Mouse (Mus musculus) ovary, postnatal 14 days (tissue): Measurements from ENCODE around the gene Olfr1420.
A peak's percentile ranks its signal among the peaks of the same experiment; 100 is the strongest.
"Not testable (repeated sequence)": the region's sequence is repeated elsewhere in the genome, so short reads cannot be mapped to it uniquely, and the experiment has no call there.

ENCODE experiments used
- DNase-seq: peaks from one replicate; pipeline ENCODE4 v3.0.0; 2022; ENCODE audit warnings: low spot score

Gene Olfr1420

DNA sequence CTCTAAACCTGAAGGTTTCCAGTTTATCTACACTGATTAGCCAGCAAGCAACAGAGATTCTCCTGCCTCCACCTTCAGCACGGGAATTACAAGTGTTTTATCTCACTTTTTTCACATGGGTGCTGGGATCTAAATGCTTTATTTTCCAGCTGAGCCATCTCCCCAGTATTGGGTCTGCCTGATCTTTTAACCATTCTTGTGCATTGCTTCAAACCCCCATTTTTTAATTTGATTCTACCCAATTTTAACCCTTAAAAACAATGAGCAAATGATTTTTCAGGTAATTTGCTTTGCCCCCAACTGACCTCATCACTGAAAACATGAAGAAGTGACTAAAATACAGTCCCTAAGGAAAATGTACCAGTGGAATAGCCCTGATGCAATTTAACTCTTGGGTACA, at the start of gene Olfr1420:
Gene Olfr1420, plus strand, starts transcription at position 301 of the 400 bp plus-strand sequence.
- DNase-seq: no peak

DNA sequence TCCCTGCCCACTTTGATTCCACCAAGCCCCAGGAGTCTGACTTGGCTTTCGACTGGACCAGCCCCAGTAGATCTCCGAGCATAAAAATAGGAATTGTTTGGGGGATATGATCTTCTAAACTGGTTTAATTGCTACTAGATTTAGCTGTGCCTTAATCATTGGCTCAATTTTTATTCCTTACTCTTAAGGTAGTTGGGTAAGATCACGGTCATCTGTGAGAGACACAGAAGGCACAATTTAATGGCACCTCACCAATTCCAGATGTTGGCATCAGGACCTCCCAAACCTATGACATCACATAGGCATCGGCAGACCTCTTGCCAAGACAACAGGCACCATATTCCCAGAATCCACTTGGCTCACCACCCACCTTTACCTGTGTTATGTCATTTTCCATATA, 47.2 kb upstream of the Olfr1420 start, which contains the start of gene Olfr1417:
Gene Olfr1417, minus strand, starts transcription at position 101 of the 400 bp plus-strand sequence.
- no peak for DNase-seq

DNA sequence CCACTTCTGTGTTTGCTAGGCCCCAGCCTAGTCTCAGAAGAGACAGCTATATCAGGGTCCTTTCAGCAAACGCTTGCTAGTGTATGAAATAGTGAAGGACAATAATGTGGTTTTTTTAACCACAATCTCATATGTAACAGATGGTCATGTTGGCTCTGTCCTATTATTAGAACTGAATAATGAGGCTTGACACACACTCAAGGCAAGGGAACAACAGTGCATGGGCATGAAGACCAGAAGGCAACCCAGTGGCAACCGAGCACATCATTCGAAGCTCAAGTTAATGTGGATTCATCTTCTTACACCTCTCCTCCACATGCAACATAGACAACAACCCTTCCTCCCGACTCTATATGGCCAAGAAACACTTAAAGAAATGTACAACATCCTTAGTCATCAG, 40.0 kb upstream of the Olfr1420 start:
- no peak for DNase-seq

DNA sequence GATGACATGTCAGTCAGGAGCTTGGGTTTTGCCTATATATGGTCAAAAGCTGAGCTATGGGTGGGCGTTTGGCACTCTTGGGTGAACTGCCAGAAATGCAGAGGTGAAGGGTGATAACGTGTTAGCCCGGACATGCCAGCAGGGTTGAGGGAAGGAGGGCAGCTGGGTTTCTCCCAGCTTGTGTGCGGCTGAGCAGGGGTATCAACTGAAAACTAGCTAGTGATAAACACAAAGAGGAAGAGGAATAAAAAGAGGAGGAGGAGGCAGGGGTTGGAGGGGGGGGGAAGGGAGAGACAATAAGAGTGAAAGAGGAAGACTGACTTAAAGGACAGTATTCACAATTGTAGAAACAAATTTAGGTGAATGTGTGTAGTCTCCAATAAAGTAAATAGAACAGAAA, 33.7 kb upstream of the Olfr1420 start:
- no peak for DNase-seq

DNA sequence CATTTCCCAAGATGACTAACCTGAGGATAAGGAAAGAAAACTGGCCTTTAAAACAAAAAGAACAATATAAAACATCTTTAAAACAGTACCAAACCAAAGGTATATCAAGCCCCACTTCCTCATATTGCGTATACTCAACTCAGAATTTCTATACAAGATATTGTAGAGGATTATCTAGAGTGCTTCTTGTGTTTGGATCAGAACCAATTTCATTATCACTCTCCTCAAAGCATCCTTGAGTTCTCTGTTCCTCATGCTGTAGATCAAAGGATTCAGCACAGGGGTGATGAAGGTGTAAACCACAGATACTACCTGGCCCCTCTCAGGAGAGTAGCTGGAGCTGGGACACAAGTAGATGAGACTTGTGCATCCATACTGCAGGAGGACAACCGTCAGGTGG, 31.5 kb upstream of the Olfr1420 start:
- no peak for DNase-seq

DNA sequence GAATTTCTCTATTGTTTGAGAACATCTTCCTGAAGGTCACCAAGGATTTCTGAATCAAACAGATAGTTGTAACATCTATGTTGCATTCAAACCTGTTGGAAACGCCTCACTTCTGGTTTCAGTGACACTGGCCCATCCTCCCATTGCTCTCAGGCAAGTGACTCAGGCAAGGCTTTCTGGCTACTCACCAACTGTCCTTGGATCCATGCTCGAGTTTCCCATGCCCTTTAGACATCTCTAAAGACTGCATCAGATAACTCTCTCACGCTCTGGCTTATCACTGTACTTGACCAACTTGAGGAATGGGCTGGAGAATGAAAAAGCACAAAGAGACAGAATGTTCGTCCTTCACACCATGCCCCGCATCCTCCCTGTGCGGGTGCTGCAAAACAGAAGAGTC, 29.9 kb upstream of the Olfr1420 start:
- DNase-seq: no peak

DNA sequence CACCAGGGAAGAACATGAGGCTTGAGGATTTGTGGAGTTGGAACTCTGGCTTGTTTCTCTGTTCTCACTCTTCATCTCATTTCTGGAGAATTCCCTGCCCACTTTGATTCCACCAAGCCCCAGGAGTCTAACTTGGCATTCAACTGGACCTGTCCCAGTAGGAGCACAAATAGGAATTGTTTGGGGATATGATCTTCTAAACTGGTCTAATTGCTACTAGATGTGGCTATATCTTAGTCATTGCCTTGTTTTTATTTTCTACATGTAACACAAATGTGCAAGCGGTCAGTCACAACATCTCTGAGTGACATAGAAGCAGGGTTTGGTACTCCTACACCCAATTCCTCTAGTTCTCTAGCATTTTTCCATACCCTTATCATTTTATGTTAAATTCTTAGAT, 25.4 kb upstream of the Olfr1420 start, which contains the start of gene Olfr1418:
Gene Olfr1418, minus strand, starts transcription at position 101 of the 400 bp plus-strand sequence.
- no peak for DNase-seq

DNA sequence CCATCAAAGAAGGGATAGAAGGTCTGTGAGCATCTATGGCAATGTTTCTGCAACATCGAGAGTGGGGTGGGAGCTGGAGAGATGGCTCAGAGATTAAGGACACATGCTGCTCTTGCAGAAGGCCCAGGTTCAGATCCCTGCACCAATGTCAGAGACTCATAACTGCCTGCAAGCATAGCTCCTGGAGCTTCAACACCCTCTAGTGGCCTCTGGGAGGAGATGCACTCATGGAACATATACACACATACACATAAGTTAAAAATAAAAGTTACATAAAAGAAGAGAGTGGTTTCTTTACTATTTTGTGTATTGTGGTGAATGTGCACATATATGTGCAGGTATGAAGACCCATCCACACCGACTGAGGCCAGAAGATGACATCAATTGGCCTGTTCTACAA, 18.5 kb upstream of the Olfr1420 start:
- DNase-seq: no peak

DNA sequence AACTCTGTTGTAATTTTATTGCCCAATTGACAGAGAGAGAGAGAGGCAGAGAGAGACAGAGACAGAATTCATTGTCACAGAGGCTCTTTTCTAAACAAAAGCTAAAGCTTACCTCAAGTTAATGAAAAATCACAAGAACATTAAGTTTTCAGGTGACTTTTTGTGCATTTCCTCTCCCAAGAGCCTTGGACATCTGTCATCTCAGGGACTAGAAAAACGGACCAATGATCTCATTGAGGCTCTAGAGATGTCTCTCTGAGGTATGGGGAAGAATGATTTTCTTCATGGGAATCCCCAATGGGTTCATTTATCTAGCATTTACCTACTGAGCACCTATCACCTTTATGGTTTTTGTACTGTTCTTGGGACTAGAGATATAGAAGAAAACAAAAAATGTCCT, 11.4 kb upstream of the Olfr1420 start, which contains the start of gene Olfr1419:
Gene Olfr1419, minus strand, starts transcription at position 101 of the 400 bp plus-strand sequence.
- no peak for DNase-seq

DNA sequence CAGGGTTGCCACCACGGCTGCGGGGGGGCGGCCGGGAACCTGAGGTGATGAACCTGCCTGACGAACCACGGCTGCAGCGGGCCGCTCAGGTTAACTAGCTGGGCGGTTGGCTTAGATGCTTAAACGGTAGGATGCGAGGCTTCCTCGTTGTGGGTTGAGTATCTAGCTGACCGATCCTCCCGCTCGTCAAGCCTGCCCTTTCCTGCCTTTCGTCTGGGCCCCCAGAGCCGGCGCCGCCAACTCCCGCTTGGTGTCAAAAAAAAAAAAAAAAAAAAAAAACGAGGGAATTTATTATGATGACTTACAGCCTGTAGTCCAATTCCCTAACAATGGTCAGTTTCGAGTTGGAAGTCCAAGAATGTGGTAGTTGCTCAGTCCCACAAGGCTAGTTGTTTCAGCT, 8.0 kb upstream of the Olfr1420 start:
- DNase-seq: not testable (repeated sequence)

DNA sequence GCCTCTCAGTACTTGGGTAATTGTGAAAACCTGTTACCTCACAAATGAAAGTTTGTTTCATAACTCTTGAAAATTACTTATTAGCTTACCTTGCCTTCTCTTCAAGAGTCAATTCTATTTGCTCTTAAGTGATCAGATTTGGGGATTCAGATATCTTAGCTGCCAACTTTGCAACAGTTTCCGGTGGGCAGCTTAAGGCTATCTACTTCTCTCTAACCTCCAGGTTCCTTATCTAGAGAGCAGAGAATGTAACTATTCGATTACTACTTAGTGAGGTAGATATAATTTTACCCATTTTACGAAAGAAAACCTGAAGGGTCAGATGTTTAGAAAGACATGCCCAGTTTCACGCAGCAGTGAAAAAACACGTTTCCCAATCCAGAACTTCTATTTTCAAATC, 24.7 kb downstream of the Olfr1420 start:
- DNase-seq: no peak

DNA sequence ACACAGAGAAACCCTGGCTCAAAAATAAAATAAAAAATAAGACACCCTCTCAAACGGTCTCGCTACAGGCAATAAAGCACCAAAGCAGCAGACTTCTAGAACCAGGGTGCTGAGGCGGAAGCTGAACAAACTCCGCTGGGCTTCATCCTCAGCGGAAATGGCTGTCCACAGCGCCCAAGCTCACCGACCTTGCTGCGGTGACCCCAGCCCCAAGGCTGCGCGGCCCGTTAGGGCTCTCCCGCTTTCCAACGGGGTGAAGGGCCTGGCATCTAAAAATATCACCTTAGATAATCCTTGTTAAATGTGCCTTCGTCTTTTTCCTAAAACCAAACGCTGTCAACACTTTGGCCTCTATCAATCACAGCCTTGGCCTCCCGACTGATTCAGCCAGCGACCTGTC, 25.2 kb downstream of the Olfr1420 start:
- DNase-seq: no peak

DNA sequence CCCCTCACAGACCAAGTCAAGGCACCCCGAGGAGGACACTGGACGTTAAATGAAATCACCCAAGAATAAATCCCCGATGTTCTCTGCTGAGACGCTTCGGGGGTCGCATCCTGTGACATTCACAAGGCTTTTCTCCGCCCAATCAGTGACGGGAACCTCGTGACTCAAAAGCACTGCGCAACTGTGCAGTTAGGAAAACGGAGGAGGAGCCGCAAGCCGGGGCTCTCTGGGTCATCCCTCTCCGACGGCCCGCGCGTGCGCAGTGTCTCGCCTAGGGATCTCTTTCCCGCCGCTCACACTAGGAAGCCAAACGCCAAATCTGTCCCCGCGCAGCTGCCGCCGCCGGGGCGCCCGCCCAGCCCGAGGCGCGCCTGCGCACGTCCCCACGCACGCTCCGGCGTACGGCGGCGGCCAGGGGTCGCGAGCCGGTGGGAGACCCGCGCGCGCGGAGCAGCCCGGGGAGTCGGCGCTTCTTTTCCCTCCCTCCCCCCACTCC, 25.7 kb downstream of the Olfr1420 start, which contains the start of gene Patl1:
Gene Patl1, plus strand, starts transcription at position 363 of the 496 bp plus-strand sequence.
- DNase-seq: peak; percentile 94

DNA sequence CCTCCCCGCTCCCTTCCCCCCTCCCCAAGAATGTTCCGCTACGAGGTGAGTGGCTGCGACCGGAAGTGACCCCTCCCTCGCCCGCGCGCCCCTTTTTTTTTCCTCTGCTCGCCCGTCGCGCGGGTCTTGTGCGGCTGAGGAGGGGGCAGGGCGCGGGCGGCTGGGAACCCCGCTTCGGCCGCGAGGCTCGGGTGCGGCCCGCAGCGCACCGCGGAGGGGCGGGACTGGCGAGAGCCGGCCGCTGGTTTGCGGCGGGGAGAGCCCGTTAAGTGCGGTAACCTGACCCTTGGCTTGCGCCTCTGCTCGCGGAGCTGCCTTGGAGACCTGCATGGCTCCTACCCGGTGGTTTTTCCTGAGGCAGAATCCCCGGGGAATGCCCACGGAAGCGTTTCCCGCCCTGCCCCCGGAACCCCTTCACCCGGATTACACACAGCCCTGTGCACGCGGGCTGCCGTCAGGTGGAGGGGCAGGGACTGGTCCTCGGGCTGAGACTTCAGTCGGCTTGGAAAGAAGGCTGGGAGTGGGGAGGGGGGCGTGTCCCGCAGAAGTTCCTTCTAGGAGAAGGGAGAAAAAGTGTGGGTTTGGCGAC, 26.3 kb downstream of the Olfr1420 start:
- DNase-seq: peak; percentile 33

DNA sequence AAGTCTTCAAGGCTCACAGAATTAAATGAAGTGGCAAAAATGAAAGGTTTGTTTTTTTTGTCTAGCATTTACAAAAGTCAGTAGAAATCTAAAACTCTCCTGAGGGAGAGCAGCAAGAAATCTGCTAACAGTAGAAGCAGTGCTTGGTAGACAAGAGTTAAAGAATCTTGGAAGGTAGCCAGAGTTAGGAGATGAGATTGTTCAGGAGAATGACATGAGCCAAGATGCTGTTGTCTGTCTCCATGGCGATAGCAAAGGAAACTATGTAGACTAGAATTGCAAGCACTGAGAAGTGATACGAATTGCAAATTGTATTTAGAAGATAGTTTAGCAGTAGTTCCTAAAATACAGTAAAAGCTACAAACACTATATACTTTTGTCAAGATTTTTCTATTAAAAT, 29.4 kb downstream of the Olfr1420 start:
- DNase-seq: no peak

DNA sequence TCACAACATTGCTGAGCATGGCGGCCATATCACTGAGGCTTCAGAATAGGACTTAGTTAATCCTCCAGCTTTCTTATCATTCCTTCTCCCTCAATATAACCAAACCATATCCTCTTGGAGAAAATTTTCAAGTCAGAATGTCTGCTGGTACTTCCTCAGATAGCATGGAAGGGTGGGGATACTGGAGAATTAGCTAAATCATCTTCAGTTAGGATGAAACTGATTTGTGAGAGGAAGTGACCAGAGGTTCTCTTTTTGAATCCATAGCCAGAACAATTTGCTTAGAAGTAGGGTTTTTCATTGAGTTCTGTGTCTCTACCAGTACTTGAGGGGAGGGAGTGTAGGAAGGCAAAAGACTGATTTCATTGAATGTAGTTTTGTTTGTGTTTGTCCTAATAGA, 35.7 kb downstream of the Olfr1420 start:
- no peak for DNase-seq

DNA sequence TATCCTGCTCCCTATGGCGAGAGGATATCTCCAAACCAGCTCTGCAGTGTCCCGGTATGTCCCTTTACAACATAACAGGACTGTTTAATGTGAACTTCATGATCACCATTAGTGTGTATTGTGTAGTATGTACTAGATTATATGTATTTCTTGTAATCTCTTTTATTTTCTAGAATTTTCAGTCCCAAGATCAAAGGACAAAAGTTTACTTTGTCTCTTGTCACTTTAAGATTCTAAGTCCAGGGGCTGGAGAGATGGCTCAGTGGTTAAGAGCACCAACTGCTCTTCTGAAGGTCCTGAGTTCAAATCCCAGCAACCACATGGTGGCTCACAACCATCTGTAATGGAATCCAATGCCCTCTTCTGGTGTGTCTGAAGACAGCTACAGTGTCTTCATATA, 36.1 kb downstream of the Olfr1420 start:
- DNase-seq: not testable (repeated sequence)

DNA sequence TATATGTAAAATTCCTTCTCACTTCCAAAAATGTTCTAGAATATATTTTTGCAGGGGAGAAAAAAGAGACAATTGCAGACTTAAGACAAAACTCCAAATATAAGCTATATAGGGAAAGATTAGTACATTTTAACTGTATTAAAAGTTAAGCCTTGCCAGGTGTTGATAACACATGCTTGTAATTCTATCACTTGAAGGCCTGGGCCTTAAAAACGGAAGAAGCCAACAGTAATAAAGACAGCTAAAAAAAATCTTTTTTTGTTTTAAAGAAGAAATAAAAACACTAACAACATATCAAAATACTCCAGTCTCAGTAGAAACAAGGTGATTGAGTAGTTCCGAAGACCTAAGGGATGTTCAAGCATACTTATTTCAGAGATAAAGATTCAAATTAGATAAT, 40.0 kb downstream of the Olfr1420 start:
- no peak for DNase-seq

DNA sequence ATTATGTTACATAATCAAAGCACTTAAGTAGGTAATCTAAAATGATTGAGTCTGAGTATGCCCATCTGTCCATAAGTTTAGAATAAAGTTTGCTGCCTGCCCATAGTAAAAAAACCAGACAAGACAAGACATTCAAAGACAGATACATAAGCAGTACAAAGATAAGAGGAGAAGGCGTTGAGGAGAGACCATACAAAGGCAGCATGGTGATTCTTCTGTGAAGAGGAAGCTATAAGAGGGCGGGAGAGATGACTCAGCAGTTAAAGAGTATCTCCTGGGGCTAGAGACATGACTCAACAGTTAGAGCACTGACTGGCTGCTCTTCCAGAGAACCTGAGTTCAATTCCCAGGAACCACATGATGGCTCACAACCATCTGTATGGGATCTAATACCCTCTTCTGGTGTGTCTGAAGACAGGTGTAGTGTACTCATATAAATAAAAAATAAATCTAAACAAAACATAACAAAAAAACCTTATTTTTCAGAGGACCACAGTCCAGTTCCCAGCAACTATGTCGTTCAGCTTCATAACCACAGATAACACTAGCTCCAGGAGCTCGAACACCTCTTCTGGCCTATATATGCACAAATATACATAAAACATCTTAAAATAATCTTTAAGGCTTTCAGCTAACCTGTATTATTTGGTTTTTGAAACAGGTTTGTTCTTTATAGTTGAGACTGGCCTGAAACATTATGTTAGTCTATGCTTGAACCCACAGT, 41.8 kb downstream of the Olfr1420 start:
- DNase-seq: no peak

DNA sequence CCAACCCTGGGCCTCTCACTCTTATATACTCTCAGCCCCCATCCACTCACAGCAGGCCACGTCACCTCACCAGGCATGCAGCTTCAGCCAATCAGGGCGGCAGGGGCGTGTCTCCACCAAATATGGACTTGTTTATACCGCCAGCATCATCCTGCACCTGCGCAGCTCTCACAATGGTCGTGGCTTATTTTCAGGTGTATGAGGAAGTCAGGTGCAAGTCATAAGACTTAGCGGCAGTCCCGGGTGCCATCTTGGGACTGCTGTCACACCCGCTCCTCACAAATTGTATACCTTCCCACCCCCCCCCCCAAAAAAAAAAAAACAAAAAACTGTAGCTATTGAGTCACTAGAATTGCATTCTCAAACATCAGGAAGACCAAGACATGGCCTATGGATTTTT, 60.1 kb downstream of the Olfr1420 start:
- not testable (repeated sequence) for DNase-seq
